ENCODE assay signal across 15 mouse cellular contexts in genomic region chr10:19551585-19551984, GRCm38 (mm10).
"Had no signal": no experiment of that assay in that cellular context is flagged by ENCODE, and none has a peak within 500 bp of the region (broad histone marks: within the 10 kb centered on the region; RNA-seq: fewer than 3 reads in every experiment).

No protein-coding gene starts in this region.

- ATAC-seq: hindbrain, postnatal 0 days; intestine, embryonic 16.5 days; liver, embryonic 12.5 days had no signal

- DNase-seq: gastrocnemius, adult 2 months; gastrocnemius, postnatal 10 days; gastrocnemius, postnatal 25 days; heart, adult 11 months; heart, adult 2 months; heart, postnatal 14 days; heart, postnatal 36 days; kidney, adult 11 months; kidney, adult 2 months; kidney, adult 9 months; kidney, postnatal 14 days; kidney, postnatal 36 days had no signal
